Mouse (Mus musculus): ENCODE results near the gene Dapk1.

GRCm38 (mm10) chr13:60761161-60761560 is 159.4 kb downstream of the Dapk1 start:
- TF ChIP-seq POLR2A (IDR thresholded peaks at IDR 0.05; ENCODE audit: borderline replicate concordance, control insufficient read depth, low read depth, low read length) (no peak), CTCF (IDR thresholded peaks at IDR 0.05; ENCODE audit: control insufficient read depth, insufficient read depth, low read length) (no peak)
